Mouse (Mus musculus): ENCODE measurements around the gene Tvp23b. TPM values are rescaled to one million over a fixed set of nuclear protein-coding genes. Genes with fewer than 3 reads are reported as not detected.

The Tvp23b gene
- polyA plus RNA-seq (2012; ENCODE audit: low replicate concordance), result 1.8 and 3.7 TPM in 2 replicates

DNA sequence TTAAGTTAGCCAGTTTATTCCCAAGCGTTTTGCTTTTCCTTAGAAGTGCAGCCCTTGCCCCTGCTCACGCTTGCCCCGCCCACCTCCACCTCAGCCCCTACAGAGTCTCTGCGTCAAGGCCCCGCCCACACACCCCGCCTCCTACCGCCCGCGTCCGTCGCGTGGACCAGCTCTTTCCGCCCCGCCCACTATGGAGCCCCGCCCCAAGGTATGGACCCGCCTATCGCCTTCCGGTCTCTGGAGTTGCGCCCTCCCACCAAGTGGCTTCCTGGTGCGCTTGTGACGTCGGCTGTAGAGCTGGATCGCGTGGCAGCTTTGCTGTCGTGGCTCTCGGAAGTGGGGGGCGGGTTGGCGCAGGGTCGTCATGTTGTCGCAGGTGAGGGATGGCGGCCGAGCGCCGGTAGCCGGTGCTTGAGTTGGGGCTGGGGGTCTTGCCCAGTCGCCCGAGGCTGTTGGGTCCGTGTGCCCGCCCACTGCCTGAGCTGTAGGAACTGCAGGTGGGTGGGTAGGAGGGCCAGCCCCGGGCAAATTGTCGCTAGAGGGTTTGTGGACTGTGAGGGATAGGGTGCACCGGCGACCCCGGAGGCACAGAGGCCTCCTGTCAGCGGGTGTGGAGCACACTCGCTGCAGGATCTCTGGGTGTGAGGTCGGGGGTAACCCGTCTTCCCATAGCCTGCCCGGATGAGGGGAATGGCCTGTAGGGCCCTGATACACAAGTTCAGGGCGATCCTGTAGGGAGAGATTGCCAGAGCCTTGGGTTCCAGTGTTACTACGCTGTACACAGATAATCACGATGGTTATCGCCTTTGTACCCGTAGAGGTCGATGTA is at the start of gene Tvp23b:
TSS of gene Tvp23b (plus strand) at position 236 of the 829 bp plus-strand sequence.

DNA sequence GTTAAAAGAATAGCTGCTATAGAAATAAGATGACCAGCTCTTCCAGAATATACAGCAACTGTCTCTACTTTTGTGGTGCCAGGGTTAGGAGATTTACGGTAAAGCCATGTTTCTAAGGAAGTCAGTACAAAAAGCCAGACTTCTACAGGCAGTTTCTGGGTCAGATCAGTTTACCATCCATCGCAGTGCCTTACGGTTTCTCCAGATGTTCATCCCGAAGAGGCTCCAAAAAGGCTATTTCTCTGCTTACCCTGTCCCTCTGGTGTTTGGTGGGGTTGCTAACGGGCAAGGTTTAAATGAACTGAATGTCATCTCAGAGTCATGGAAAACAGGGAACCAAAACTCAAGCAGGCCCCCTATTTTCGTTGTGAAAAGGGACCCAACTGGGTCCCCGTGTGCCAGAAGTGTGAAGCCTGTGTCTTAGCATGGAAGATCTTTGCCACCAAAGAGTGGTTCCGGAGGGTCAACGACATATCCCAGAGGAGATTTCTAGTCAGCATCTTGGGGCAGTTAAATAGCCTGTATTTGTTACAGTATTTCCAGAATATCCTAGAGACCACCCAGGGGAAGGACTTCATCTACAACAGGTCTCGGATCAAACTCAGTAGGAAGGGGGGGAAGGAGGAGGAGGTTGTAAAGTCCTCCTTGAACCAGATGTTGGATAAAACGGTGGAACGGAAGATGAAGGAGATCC is 32.1 kb upstream of the Tvp23b start, which contains the start of gene Fbxw10:
TSS of gene Fbxw10 (plus strand) at position 109 of the 694 bp plus-strand sequence.

DNA sequence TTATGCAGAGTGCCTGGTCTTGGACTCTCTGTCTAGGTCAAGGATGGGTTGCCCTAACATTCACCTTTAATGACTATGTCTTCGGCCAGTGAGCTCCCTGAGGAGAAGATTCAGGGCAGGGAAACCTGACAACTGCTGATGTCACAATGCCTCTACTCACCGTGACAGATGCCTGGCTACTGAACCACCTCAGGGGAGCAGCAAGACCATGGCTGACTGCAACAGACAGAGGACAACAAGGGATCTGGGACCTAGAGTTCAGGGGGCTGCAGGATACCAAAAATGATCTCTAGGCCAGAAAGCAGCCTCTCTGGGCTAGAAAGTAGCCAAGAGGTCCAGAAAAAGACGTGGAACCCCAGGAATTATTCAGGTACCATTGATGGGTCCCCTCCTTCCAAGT is 71.8 kb downstream of the Tvp23b start, which contains the start of gene Cdrt4:
TSS of gene Cdrt4 (plus strand) at position 182 of the 400 bp plus-strand sequence.

Other genes with a start within 250 kb of the Tvp23b start
- 4.2 and 6.0 TPM in 2 replicates for gene Lrrc75a, start 230.9 kb upstream of the Tvp23b start, polyA plus RNA-seq (2012; ENCODE audit: low replicate concordance)
- gene Mmgt2, start 230.8 kb upstream of the Tvp23b start, polyA plus RNA-seq (2012; ENCODE audit: low replicate concordance), result 30.1 and 67.6 TPM in 2 replicates
- gene Zfp287, start 147.6 kb upstream of the Tvp23b start, polyA plus RNA-seq (2012; ENCODE audit: low replicate concordance), result 3.2 and 4.0 TPM in 2 replicates
- not detected in 2 replicates for gene Gm10428, start 126.4 kb upstream of the Tvp23b start, polyA plus RNA-seq (2012; ENCODE audit: low replicate concordance)
- gene Zfp286, start 90.0 kb upstream of the Tvp23b start, polyA plus RNA-seq (2012; ENCODE audit: low replicate concordance), result 0.58 TPM in 1 of 2 replicates, not detected in the other
- gene Trim16, start 59.2 kb upstream of the Tvp23b start, polyA plus RNA-seq (2012; ENCODE audit: low replicate concordance), result 0.79 and 2.9 TPM in 2 replicates
- gene Fbxw10, start 32.4 kb upstream of the Tvp23b start, polyA plus RNA-seq (2012; ENCODE audit: low replicate concordance), result 0.12 and 0.28 TPM in 2 replicates
- gene Cdrt4, start 71.7 kb downstream of the Tvp23b start, polyA plus RNA-seq (2012; ENCODE audit: low replicate concordance), result not detected in 2 replicates
- not detected in 2 replicates for gene Tekt3, start 182.2 kb downstream of the Tvp23b start, polyA plus RNA-seq (2012; ENCODE audit: low replicate concordance)
- 1.0 and 1.3 TPM in 2 replicates for gene Pmp22, start 249.5 kb downstream of the Tvp23b start, polyA plus RNA-seq (2012; ENCODE audit: low replicate concordance)

Data from hematopoietic multipotent progenitor cell, adult 10-12 weeks (in vitro differentiated cells).